Mouse (Mus musculus) adrenal gland, adult 8-10 months (tissue): ENCODE measurements around the gene Preb. TPM values are rescaled to one million over a fixed set of nuclear protein-coding genes. Genes with fewer than 3 reads are reported as not detected.
A peak's percentile ranks its signal among the peaks of the same experiment; 100 is the strongest.

Source experiments
- DNase-seq: peaks from one replicate; pipeline ENCODE4 v3.0.0; 2022
- total RNA-seq, 4 experiments: library from RNA; stranded (reverse); gene quantifications; 2 replicates each; pipeline ENCODE4 v1.2.4; 2022

Preb gene
- total RNA-seq, 4 experiments from 2014 or later: 129 to 211 (median 186) TPM

- DNase-seq: no peak
These were observed 39.5 kb downstream of the Preb start for GRCm38 (mm10) chr5:30920621-30921020.

GRCm38 (mm10) chr5:30919831-30920614 is 40.1 kb downstream of the Preb start:
- no peak for DNase-seq

GRCm38 (mm10) chr5:30918691-30919090 is 41.5 kb downstream of the Preb start:
- no peak for DNase-seq

DNA sequence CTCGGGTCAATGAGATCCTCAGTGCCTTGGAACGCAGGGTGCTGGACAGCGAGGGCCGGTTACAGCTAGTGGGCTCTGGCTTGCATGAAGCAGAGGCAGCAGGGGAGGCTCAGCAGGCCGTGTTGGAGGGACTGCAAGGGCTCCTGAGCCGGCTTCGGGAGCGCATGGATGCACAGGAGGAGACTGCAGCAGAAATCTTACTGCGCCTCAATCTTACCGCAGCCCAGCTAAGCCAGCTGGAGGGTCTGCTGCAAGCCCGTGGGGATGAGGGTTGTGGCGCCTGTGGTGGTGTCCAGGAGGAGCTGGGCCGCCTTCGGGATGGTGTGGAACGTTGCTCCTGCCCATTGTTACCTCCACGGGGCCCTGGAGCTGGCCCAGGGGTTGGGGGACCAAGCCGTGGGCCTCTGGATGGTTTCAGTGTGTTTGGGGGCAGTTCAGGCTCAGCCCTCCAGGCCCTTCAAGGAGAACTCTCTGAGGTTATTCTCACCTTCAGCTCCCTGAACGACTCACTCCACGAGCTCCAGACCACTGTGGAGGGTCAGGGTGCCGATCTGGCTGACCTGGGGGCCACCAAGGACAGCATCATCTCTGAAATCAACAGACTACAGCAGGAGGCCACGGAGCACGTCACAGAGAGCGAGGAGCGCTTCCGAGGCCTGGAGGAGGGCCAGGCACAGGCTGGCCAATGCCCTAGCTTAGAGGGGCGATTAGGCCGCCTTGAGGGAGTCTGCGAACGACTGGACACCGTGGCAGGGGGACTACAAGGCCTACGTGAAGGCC is 42.1 kb downstream of the Preb start:
- no peak for DNase-seq

DNA sequence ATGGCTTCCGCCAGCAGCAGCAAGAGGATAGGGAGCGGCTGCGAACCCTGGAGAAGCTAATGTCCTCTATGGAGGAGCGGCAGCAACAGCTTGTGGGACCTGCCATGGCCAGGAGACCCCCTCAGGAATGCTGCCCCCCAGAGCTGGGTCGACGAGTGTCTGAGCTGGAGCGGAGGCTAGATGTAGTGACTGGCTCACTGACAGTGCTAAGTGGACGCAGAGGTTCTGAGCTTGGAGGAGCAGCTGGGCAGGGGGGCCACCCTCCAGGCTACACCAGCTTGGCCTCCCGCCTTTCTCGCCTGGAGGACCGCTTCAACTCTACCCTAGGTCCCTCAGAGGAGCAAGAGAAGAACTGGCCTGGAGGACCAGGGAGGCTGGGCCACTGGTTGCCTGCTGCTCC is 42.8 kb downstream of the Preb start:
- no peak for DNase-seq

DNA sequence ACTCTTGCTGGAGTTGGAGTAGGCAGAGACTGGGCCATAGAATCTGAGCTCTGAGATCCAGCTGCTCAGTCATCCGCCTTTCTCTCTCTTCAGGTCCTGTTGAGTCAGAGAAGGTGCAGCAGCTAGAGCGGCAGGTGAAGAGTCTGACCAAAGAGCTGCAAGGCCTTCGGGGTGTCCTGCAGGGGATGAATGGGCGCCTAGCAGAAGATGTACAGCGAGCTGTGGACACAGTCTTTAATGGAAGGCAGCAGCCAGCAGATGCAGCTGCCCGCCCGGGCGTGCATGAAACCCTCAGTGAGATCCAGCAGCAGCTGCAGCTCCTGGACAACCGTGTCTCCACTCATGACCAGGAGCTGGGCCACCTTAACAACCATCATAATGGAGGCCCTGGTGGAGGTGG is 43.3 kb downstream of the Preb start:
- DNase-seq: no peak

GRCm38 (mm10) chr5:30915974-30916433 is 44.2 kb downstream of the Preb start:
- DNase-seq: peak; percentile 92

DNA sequence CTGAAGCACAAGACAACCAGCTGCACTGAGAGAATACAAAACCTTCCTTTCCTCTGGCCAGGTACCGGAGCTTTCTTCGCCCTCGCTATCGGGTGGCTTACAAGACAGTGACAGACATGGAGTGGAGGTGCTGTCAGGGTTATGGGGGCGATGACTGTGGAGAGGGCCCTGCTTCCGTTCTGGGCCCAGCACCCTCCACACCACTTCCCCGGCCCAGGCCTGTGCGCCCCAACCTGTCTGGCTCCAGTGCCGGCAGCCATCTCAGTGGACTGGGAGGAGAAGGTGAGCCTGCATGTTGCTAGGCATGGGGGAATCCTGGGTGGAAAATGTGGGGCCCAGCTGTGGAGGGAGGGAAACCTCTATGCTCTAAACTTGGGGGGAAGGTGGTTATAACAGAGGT is 44.7 kb downstream of the Preb start:
- peak; percentile 42 for DNase-seq

GRCm38 (mm10) chr5:30914849-30915248 is 45.3 kb downstream of the Preb start:
- no peak for DNase-seq

DNA sequence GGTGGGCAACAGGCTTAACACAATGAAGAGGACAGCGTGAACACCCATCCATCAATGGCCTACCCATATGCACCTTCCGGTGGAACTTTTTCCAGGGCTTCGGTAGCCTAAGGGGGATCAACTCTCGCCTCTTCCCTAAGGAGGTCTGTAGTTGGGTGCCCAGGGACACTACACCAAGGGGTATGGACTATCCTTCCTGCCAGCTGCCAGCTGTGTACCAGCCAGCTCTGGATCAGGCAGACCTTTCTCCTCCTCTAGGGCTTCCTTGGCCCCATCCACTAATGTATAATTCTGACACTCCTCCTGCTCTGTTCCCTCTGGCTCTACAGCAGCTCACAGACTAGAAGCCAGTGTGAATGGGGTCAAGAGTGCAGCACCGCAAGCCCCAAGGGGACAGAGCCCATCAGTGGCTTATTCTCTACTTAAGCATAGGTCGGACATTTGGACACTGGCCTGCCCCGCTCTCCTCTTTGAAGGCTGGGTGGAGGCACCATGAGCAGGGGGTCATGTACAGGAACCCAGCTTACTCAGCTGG is 46.0 kb downstream of the Preb start:
- no peak for DNase-seq

GRCm38 (mm10) chr5:30913060-30913841 is 46.9 kb downstream of the Preb start, which contains the start of gene Emilin1:
TSS of gene Emilin1 (plus strand) at chr5:30913402.
- DNase-seq: no peak

DNA sequence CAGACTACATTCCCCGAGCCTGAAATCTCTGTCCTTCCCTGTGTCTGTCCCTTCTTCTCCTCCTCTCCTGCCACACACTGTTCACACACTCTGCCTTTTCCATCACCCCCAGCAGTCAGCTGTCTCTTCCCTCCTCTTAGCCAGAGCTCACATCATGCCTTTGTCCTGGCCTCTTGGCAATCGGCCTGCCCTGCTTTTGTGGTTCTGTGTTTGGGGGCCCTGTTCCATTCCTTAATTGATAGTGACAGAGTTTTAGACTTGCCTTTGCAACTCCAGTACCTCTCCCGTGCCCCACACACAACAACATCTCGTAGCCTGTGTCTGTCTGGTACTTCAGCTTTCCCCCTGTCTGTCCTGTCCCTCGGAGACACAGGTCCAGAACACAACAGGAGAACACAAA is 48.0 kb downstream of the Preb start:
- no peak for DNase-seq

GRCm38 (mm10) chr5:30910481-30910880 is 49.7 kb downstream of the Preb start:
- DNase-seq: no peak

DNA sequence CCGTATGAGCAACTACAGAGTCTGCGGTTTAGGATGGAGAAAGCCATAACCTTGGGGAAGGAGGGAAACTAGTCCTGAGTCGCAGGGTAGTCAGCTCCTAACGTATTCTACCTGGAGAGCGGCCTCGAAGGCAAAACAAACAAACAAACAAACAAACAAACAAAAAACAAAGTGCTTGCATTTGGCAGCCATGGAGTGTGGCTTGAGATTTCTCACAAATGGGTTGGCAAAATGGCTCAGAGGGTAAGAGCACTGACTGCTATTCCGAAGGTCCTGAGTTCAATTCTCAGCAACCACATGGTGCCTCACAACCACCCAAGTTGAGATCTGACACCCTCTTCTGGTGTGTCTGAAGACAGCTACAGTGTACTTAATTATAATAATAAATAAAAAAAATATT is 50.3 kb downstream of the Preb start:
- no peak for DNase-seq

- DNase-seq: no peak
These were observed 50.9 kb downstream of the Preb start for GRCm38 (mm10) chr5:30909300-30909659.

DNA sequence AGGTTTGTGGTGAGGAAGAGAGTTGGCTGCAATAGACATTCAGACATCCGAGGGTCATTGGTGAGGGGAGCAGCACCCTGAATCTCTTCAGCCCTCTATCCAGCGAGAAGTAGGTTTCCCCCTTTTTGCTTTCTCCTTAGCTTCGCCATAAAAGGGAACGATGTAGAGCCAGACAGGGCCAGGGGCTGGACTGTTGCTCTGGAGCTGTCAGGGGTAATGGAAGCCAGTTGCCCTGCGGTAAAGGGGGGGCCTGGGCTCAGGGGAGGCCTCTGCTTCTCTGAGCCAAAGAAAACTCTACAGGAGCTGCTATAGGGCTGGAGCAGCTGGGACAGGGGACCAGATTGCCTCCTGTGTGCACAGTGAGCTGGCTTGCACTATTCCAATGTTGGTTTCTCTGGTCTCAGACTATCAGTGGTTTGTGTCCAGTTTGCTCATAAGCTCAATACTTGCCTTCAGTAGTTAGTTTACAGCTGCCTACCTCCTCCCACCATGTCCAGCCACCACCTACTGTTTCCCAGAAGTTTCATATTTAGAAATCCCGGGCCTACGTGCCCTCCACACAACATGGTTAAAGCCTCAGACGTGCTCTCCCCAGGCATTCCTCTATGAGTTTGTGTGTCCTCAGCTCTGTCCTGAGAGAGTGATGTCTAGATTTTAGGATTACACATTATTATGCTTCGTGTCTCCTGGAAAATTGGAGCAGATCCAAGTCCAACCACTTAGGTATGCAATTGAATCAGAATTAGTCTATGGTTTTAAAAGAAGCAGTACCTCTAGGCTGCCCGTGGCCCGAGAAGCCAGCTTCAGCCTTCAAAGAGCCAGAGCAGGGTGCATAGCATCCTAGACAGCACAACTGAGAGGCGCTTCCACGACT is 51.5 kb downstream of the Preb start:
- DNase-seq: no peak

DNA sequence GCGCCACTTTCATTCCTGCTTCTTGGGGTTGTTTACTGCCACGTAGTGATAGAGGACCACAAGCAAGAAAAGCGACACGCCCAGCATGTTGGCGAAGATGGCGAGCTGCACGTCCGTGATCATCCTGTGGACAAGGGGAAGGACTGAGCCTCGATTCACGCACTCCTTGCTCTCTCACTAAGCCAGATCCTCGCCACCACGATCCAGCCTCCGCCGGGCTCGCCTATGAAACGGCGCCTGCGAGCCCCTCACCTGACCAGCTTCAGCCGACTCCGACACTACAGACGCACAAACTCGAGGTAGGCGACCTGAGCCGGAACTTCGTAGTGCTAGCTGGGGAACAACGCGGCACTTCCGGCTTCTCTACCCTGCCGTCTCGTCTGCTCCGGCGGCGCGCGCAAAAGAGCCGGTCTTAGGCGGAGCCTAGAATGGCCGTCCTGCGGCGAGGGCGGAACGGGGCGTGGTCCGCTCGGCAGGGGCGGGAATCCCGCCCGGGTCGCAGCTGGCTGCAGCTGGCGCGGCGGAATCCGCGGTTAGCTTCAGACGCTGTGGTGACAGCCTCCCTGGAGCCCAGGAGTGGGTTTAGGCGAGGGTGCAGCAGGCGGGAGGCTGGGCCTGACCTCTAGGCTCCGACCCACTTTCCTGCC is 52.6 kb downstream of the Preb start, which contains the start of gene Ost4:
Gene Ost4 (minus strand): TSS at position 376 of the 647 bp plus-strand sequence.
- peak; percentile 95 for DNase-seq

- no peak for DNase-seq
These were observed 58.3 kb downstream of the Preb start for GRCm38 (mm10) chr5:30901860-30902259.
